ENCODE assay signal across 25 mouse cellular contexts in the genomic region with DNA sequence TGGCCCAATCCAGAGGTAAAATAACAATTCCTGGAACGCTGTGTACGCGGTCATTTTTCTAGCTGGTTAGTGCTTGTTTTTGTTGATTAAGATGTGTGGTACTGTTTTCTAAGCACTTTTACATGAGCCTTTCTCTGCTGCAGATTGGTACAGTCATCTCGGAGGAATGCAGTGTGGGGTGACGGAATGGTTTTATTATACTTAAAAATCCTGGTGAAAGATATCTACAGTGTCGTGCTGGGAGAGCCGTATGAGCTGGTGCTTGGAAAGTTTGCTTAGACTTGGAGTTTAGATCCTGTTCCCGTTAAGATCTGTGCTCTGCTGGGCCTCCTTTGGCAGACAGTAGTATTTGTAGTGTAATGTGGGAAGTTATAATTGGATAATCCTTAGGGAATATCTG. TPM values are rescaled to one million over a fixed set of nuclear protein-coding genes. Genes with fewer than 3 reads are reported as not detected.
DNase-seq lines count a peak whose midpoint lies in the region; ATAC-seq and TF ChIP-seq lines count a peak whose summit lies in the region.
"Had no signal": no experiment of that assay in that cellular context is flagged by ENCODE, and none has a peak within 500 bp of the region (broad histone marks: within the 10 kb centered on the region; RNA-seq: fewer than 3 reads in every experiment).

No protein-coding gene starts in this region.

- peak; percentile 6 for DNase-seq in gastrocnemius, adult 18-20 months (ENCODE audit: low spot score)
- no peak for DNase-seq in gastrocnemius, postnatal 25 days
- no peak for DNase-seq in limb, embryonic 10.5 days (ENCODE audit: low spot score)
- DNase-seq in urinary bladder, postnatal 14 days (ENCODE audit: low spot score) = peak; percentile 13
- no peak for DNase-seq in urinary bladder, postnatal 4 days (ENCODE audit: low spot score in 2 of 2)
- DNase-seq in kidney, postnatal 4 days = no peak
- DNase-seq: cerebellum, adult 2 months; cerebellum, postnatal 36 days; gastrocnemius, postnatal 36 days; kidney, adult 8-10 months; kidney, postnatal 25 days; layer of hippocampus, adult 9-11 months; left cerebral cortex, postnatal 4 days; thymus, postnatal 4 days had no signal

- H3K27me3 ChIP-seq in limb, embryonic 13.5 days = no peaks in the 10 kb centered on the region
- H3K27me3 ChIP-seq in limb, embryonic 10.5 days (ENCODE audit: low read depth, poor library complexity, severe bottlenecking) = no peaks in the 10 kb centered on the region
- no peaks in the 10 kb centered on the region for H3K27me3 ChIP-seq in myocyte (ENCODE audit: control insufficient read depth, insufficient read depth, insufficient read length)
- H3K27me3 ChIP-seq: CH12.LX; liver, embryonic 15.5 days; megakaryocyte, embryonic 14.5 days; midbrain, embryonic 15.5 days; neural tube, embryonic 15.5 days had no signal

- H3ac ChIP-seq in myocyte (ENCODE audit: control insufficient read depth, insufficient read length) = no peak overlapping the region

- TF ChIP-seq POLR2A in myocyte (IDR thresholded peaks at IDR 0.05; ENCODE audit: insufficient read length, low read depth) = no peak

- no peaks in the 10 kb centered on the region for H3K9me3 ChIP-seq in limb, embryonic 13.5 days
- H3K9me3 ChIP-seq in limb, embryonic 10.5 days (replicated peaks) = no peaks in the 10 kb centered on the region
- H3K9me3 ChIP-seq: liver, embryonic 15.5 days; midbrain, embryonic 15.5 days; neural tube, embryonic 15.5 days had no signal

- H3K27ac ChIP-seq in limb, embryonic 13.5 days = peak overlapping the region; percentile 4; the same call in 1 of the 2 replicates
- no peak overlapping the region for H3K27ac ChIP-seq in limb, embryonic 10.5 days
- H3K27ac ChIP-seq: hindbrain, embryonic 14.5 days; left cerebral cortex, adult 2 months; liver, embryonic 15.5 days; midbrain, embryonic 15.5 days; neural tube, embryonic 15.5 days had no signal

- H3K4me1 ChIP-seq in limb, embryonic 13.5 days = peaks cover 46% of the 10 kb centered on the region
- H3K4me1 ChIP-seq in limb, embryonic 10.5 days = peaks cover 15% of the 10 kb centered on the region
- H3K4me1 ChIP-seq: liver, embryonic 15.5 days; megakaryocyte, embryonic 14.5 days had no signal

- H3K79me2 ChIP-seq in myocyte (ENCODE audit: control insufficient read depth, insufficient read depth) = peaks cover 87% of the 10 kb centered on the region

- no peak overlapping the region for H3K9ac ChIP-seq in limb, embryonic 13.5 days
- H3K9ac ChIP-seq: hindbrain, embryonic 14.5 days; liver, embryonic 15.5 days; midbrain, embryonic 15.5 days; neural tube, embryonic 15.5 days had no signal

- ATAC-seq in limb, embryonic 13.5 days (ENCODE audit: low FRiP score, low read depth) = peak; percentile 48
- ATAC-seq: forebrain, embryonic 14.5 days; midbrain, embryonic 15.5 days had no signal

- peaks cover 6% of the 10 kb centered on the region for H3K36me3 ChIP-seq in limb, embryonic 13.5 days
- H3K36me3 ChIP-seq in limb, embryonic 10.5 days = no peaks in the 10 kb centered on the region; the same call in 1 of the 2 replicates
- no peaks in the 10 kb centered on the region for H3K36me3 ChIP-seq in myocyte (ENCODE audit: control insufficient read depth, insufficient read depth)
- H3K36me3 ChIP-seq: liver, embryonic 15.5 days; midbrain, embryonic 15.5 days; neural tube, embryonic 15.5 days had no signal

- no peak overlapping the region for H3K4me3 ChIP-seq in limb, embryonic 13.5 days
- no peak overlapping the region for H3K4me3 ChIP-seq in limb, embryonic 10.5 days
- H3K4me3 ChIP-seq in myocyte = no peak overlapping the region
- H3K4me3 ChIP-seq: left cerebral cortex, adult 2 months; liver, embryonic 15.5 days; megakaryocyte, embryonic 14.5 days; midbrain, embryonic 15.5 days; neural tube, embryonic 15.5 days had no signal

- no peak overlapping the region for H3K4me2 ChIP-seq in limb, embryonic 13.5 days (replicated peaks)
- peak overlapping the region; percentile 78 for H3K4me2 ChIP-seq in myocyte (ENCODE audit: low read depth)
- H3K4me2 ChIP-seq: hindbrain, embryonic 14.5 days; liver, embryonic 15.5 days; midbrain, embryonic 15.5 days; neural tube, embryonic 15.5 days had no signal

- 60% methylated on average over 8 of the region's 8 CpGs for WGBS in limb, embryonic 13.5 days
- WGBS in limb, embryonic 10.5 days = 91% methylated on average over 8 of the region's 8 CpGs

TF ChIP-seq in myocyte, 11 proteins besides CTCF, POLR2A, EP300 and RAD21:
- TF ChIP-seq TCF12 (IDR thresholded peaks at IDR 0.05; ENCODE audit: insufficient read depth, poor library complexity, severe bottlenecking) (no peak), POLR2AphosphoS2 (IDR thresholded peaks at IDR 0.05; ENCODE audit: insufficient read length, low read depth) (no peak), MYOD1 (IDR thresholded peaks at IDR 0.05; ENCODE audit: control insufficient read depth in 1 of 3, insufficient read length in 2 of 3, low read depth in 2 of 3) (no peak), MYOG (IDR thresholded peaks at IDR 0.05; ENCODE audit: control insufficient read depth in 1 of 3, insufficient read depth in 1 of 3, insufficient read length in 2 of 3, low read depth in 2 of 3) (no peak), CEBPB (IDR thresholded peaks at IDR 0.05; ENCODE audit: insufficient read depth, poor library complexity, severe bottlenecking) (no peak), SRF (IDR thresholded peaks at IDR 0.05; ENCODE audit: control insufficient read depth, insufficient read length, low read depth) (no peak), MAX (IDR thresholded peaks at IDR 0.05; ENCODE audit: low read depth) (no peak), REST (IDR thresholded peaks at IDR 0.05; ENCODE audit: insufficient read depth, insufficient read length) (no peak), USF1 (IDR thresholded peaks at IDR 0.05; ENCODE audit: low read depth) (no peak)

RNA-seq across cellular contexts. Expression of gene Gli3, which starts 51.0 kb away (rescaled TPM):
- total RNA-seq in gastrocnemius, adult 18-20 months (2021) = 1 to 10 TPM; 1.1 to 1.5 TPM
- 1 to 10 TPM; 1.6 TPM for total RNA-seq in gastrocnemius, postnatal 25 days (2021)
- polyA plus RNA-seq in limb, embryonic 13.5 days (2015; fragmentation: Nextera tagmentation; extraction: Ambion mirVana) = 51.8 and 54.3 TPM in 2 replicates
- polyA plus RNA-seq in limb, embryonic 10.5 days (2016; fragmentation: Nextera tagmentation; extraction: Ambion mirVana) = 57.9 and 65.0 TPM in 2 replicates
- polyA plus RNA-seq in myocyte (2012; fragmentation: generic; extraction: Trizol) = 3.9 TPM
- total RNA-seq: CH12.LX, MEL had no signal

Comparison
In these comparisons a context has a peak if more than half of its experiments do, and no peak if none do; other contexts are left out.
1. DNase-seq: peak in gastrocnemius, adult 18-20 months (single experiment) and urinary bladder, postnatal 14 days (single experiment); none in gastrocnemius, postnatal 25 days (single experiment), limb, embryonic 10.5 days (single experiment), urinary bladder, postnatal 4 days (0 of 2) and kidney, postnatal 4 days (0 of 2).
2. RNA of gene Gli3, which starts 51.0 kb away (polyA plus RNA-seq): 57.9 to 65.0 TPM in limb, embryonic 10.5 days and 51.8 to 54.3 TPM in limb, embryonic 13.5 days; 3.9 TPM in myocyte (single experiment); every median in the first group is over 10 times any median in the second.